Mouse (Mus musculus) layer of hippocampus, adult 11-12 months (tissue): ENCODE results near the gene Gm13757.
"Not testable (repeated sequence)": the region's sequence is repeated elsewhere in the genome, so short reads cannot be mapped to it uniquely, and the experiment has no call there.

Experiments used
- DNase-seq: peaks from one replicate; pipeline ENCODE4 v3.0.0; 2022; ENCODE audit warnings: low spot score

Gene Gm13757

GRCm38 (mm10) chr2:88449031-88449430 lies at the start of gene Gm13757:
Gm13757 (minus strand) TSS chr2:88449131.
- no peak for DNase-seq

GRCm38 (mm10) chr2:88493020-88493419 lies 44.1 kb upstream of the Gm13757 start, which contains the start of gene Olfr1185-ps1:
Olfr1185-ps1 (plus strand) TSS chr2:88493320.
- no peak for DNase-seq

DNA sequence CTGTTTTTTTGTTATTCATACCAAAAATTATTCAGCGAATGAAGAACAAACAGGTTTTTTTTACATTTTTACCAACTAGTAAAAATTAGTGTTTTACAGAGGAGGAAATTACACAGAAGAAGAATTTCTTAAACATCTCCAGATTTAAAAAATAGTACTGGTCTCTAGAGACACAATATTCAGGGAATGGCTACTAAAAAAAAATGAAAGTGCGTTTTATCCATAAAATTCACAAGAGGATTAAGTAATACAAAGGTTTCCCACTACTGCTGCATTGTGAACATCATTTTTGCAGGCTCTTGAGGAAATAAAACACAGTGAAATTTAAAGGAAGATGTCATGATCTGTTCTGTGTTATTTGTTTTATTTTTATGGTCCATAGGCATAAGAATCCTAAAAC lies 34.4 kb upstream of the Gm13757 start, which contains the start of gene Olfr1184:
TSS of gene Olfr1184 (plus strand) at position 301 of the 400 bp plus-strand sequence.
- DNase-seq, result no peak

DNA sequence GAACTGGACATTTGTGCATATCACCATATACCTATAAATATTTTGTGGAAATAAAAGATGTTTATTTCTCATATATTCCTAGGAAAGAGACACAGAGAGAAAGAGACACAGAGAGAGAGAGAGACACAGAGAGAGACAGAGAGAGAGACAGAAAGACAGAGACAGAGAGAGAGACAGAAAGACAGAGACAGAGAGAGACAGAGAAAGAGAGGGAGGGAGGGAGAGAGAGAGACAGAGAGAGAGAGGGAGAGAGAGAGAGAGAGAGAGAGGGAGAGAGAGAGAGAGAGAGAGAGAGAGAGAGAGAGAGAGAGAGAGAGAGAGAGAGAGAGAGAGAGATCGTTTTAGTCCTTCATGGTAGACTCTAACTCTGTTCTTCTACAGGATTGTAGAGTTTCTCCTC lies 5.6 kb upstream of the Gm13757 start, which contains the start of gene Olfr1183:
TSS of gene Olfr1183 (plus strand) at position 301 of the 400 bp plus-strand sequence.
- DNase-seq, result not testable (repeated sequence)

DNA sequence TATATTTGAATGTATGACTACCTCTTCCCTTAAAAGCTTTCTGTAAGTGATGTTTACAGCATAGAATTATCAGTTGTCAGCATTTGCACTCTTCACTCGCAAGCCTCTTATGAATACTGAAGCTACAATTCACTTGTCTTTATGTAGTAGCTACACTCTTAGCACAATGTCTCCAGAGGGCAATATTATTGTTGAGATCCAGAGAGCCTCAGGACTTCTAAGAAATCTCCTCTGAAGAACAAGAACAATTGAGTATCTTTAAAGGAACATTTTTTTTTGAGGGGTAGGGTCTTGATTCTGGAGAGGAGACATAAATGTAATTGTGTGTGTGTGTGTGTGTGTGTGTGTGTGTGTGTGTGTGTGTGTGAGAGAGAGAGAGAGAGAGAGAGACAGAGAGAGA lies 22.9 kb downstream of the Gm13757 start, which contains the start of gene Olfr1181:
TSS of gene Olfr1181 (minus strand) at position 101 of the 400 bp plus-strand sequence.
- no peak for DNase-seq

- no peak for DNase-seq
These were observed 29.9 kb downstream of the Gm13757 start, which contains the start of gene Olfr1180 for GRCm38 (mm10) chr2:88419051-88419450. Olfr1180 (minus strand) TSS chr2:88419151.

GRCm38 (mm10) chr2:88406353-88406752 lies 42.6 kb downstream of the Gm13757 start, which contains the start of gene Olfr1179:
Olfr1179 (minus strand) TSS chr2:88406453.
- no peak for DNase-seq
